In the genomic region with DNA sequence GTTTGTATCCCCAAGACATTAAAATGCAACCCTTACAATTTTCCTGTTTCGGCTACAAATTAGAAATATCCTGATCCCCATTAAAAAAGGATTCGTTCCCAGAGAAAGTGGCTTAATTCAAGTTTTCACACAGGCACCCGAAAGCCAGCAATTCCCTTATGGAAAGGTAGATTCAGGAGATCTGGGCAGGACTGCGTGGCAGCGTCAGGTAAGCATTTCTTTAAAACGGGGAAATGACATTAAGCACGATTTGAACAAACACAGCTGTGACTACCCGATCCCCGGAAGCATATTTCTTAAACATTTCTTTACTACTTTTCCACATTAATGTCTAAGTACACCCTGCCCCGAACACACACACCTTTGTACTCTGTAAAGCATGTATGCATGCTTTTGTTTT, we compare ENCODE assay signal across 8 mouse cellular contexts. TPM values are rescaled to one million over a fixed set of nuclear protein-coding genes. Genes with fewer than 3 reads are reported as not detected.
DNase-seq lines count a peak whose midpoint lies in the region; ATAC-seq and TF ChIP-seq lines count a peak whose summit lies in the region.

No protein-coding gene starts in this region.

- 2% methylated on average over 10 of the region's 10 CpGs for WGBS in forebrain, embryonic 16.5 days
- 5% methylated on average over 10 of the region's 10 CpGs for WGBS in liver, postnatal 0 days (ENCODE audit: insufficient replicate concordance)

- H3K9me3 ChIP-seq in forebrain, embryonic 16.5 days (ENCODE audit: control insufficient read depth, low read length): peaks cover 7% of the 10 kb centered on the region; the same call in 1 of the 2 replicates
- H3K9me3 ChIP-seq in liver, postnatal 0 days (ENCODE audit: low read length): 0 out of 2 replicates have a peak, but pooled peaks cover 4% of the 10 kb centered on the region

- H3K36me3 ChIP-seq in C2C12 (ENCODE audit: control insufficient read depth, insufficient read depth): peaks cover 28% of the 10 kb centered on the region
- peaks cover 13% of the 10 kb centered on the region for H3K36me3 ChIP-seq in forebrain, embryonic 16.5 days (ENCODE audit: control insufficient read depth, insufficient read depth)
- peaks cover 11% of the 10 kb centered on the region for H3K36me3 ChIP-seq in liver, postnatal 0 days (replicated peaks; ENCODE audit: insufficient read depth, low read length)

- no peak for ATAC-seq in forebrain, embryonic 16.5 days
- no peak for ATAC-seq in liver, postnatal 0 days

- TF ChIP-seq EP300 in liver, postnatal 0 days (IDR thresholded peaks at IDR 0.05; ENCODE audit: low read depth): no peak

- DNase-seq in embryo, embryonic 10 days (ENCODE audit: low spot score): peak; percentile 18
- DNase-seq in embryo, embryonic 10.5 days (ENCODE audit: low spot score): no peak
- DNase-seq in liver, postnatal 0 days: no peak
- DNase-seq in gastrocnemius, adult 8-10 months (ENCODE audit: low spot score in 2 of 2): no peak
- DNase-seq in layer of hippocampus, adult 9-10 months (ENCODE audit: low spot score): no peak
- DNase-seq in right cerebral cortex, adult 18-20 months: no peak

- H3K4me1 ChIP-seq in forebrain, embryonic 16.5 days (replicated peaks; ENCODE audit: control insufficient read depth, insufficient read depth, low read length): peaks cover 14% of the 10 kb centered on the region
- H3K4me1 ChIP-seq in liver, postnatal 0 days (ENCODE audit: insufficient read depth): peaks cover 29% of the 10 kb centered on the region

- peak overlapping the region; percentile 70 for H3ac ChIP-seq in C2C12 (ENCODE audit: control insufficient read depth, insufficient read length, low read depth)

- no peaks in the 10 kb centered on the region for H3K27me3 ChIP-seq in C2C12 (ENCODE audit: control insufficient read depth, insufficient read depth, insufficient read length)
- no peaks in the 10 kb centered on the region for H3K27me3 ChIP-seq in forebrain, embryonic 16.5 days (replicated peaks; ENCODE audit: control insufficient read depth, insufficient read depth, low read length)
- H3K27me3 ChIP-seq in liver, postnatal 0 days (ENCODE audit: insufficient read depth, low read length): no peaks in the 10 kb centered on the region

- no peak for TF ChIP-seq CTCF in C2C12 (IDR thresholded peaks at IDR 0.05; ENCODE audit: control insufficient read depth, insufficient read depth, insufficient read length)
- TF ChIP-seq CTCF in liver, postnatal 0 days (IDR thresholded peaks at IDR 0.05; ENCODE audit: low read depth): no peak

- H3K79me3 ChIP-seq in C2C12 (ENCODE audit: low read depth): peaks cover 36% of the 10 kb centered on the region

- H3K4me2 ChIP-seq in forebrain, embryonic 16.5 days (ENCODE audit: low read length): peak overlapping the region; percentile 77
- peak overlapping the region; percentile 93 for H3K4me2 ChIP-seq in liver, postnatal 0 days (ENCODE audit: low read depth, low read length)

- H3K9ac ChIP-seq in forebrain, embryonic 16.5 days (replicated peaks; ENCODE audit: low read depth, low read length): peak overlapping the region; percentile 93
- H3K9ac ChIP-seq in liver, postnatal 0 days (replicated peaks): peak overlapping the region; percentile 61

- H3K27ac ChIP-seq in forebrain, embryonic 16.5 days (ENCODE audit: low read length): peak overlapping the region; percentile 95
- H3K27ac ChIP-seq in liver, postnatal 0 days (ENCODE audit: low read depth): peak overlapping the region; percentile 99; the same call in 1 of the 2 replicates

- H3K79me2 ChIP-seq in C2C12 (ENCODE audit: control insufficient read depth, insufficient read depth): peaks cover 38% of the 10 kb centered on the region

- H3K4me3 ChIP-seq in C2C12 (ENCODE audit: insufficient read depth, poor library complexity, severe bottlenecking): peak overlapping the region; percentile 43
- H3K4me3 ChIP-seq in forebrain, embryonic 16.5 days (replicated peaks; ENCODE audit: low read length): peak overlapping the region; percentile 82
- H3K4me3 ChIP-seq in liver, postnatal 0 days (ENCODE audit: low read depth, low read length): peak overlapping the region; percentile 95

TF ChIP-seq in C2C12, 6 proteins besides CTCF, POLR2A, EP300 and RAD21:
- TF ChIP-seq MYOD1 (IDR thresholded peaks at IDR 0.05; ENCODE audit: control insufficient read depth, insufficient read length, low read depth) (no peak), MYOG (IDR thresholded peaks at IDR 0.05; ENCODE audit: control insufficient read depth, extremely low read depth, insufficient read length) (no peak), FOSL1 (IDR thresholded peaks at IDR 0.05; ENCODE audit: insufficient read depth, low read length, poor library complexity, severe bottlenecking) (no peak), MAX (IDR thresholded peaks at IDR 0.05) (no peak), USF1 (IDR thresholded peaks at IDR 0.05; ENCODE audit: low read depth) (no peak), CEBPB (IDR thresholded peaks at IDR 0.05; ENCODE audit: low read depth) (no peak)

RNA-seq across cellular contexts. Expression of a gene that starts 0.6 kb away (rescaled TPM):
- 305 TPM for polyA plus RNA-seq in C2C12 (2012; fragmentation: generic; extraction: Trizol)
- polyA plus RNA-seq in forebrain, embryonic 16.5 days (2015; fragmentation: Nextera tagmentation; extraction: Ambion mirVana): 1,089 and 1,150 TPM in 2 replicates
- 116 and 120 TPM in 2 replicates for polyA plus RNA-seq in liver, postnatal 0 days (2015; fragmentation: Nextera tagmentation; extraction: Ambion mirVana)
- total RNA-seq in gastrocnemius, adult 8-10 months (2022): 10 to 100 TPM; 12.4 to 19.9 (median 19.0) TPM

RNA-seq across cellular contexts. Expression of a gene that starts 44.7 kb away (rescaled TPM):
- 12.4 TPM for polyA plus RNA-seq in C2C12 (2012; fragmentation: generic; extraction: Trizol)
- polyA plus RNA-seq in forebrain, embryonic 16.5 days (2015; fragmentation: Nextera tagmentation; extraction: Ambion mirVana): 18.0 and 23.2 TPM in 2 replicates
- polyA plus RNA-seq in liver, postnatal 0 days (2015; fragmentation: Nextera tagmentation; extraction: Ambion mirVana): 8.1 and 9.9 TPM in 2 replicates
- 10 to 100 TPM; 12.7 to 21.5 (median 17.9) TPM for total RNA-seq in gastrocnemius, adult 8-10 months (2022)

Comparison
In these comparisons a context has a peak if more than half of its experiments do, and no peak if none do; other contexts are left out.
1. H3K4me3 ChIP-seq: peak in every context shown above with its lines; median percentile 95 in liver, postnatal 0 days; 82 in forebrain, embryonic 16.5 days; 43 in C2C12.